Mouse (Mus musculus) G1E (cell line): ENCODE data around the gene Ulk4.

ENCODE experiments used
- CTCF ChIP-seq: IDR thresholded peaks from 2 replicates; pipeline ENCODE4 v1.5.1; 2012; ENCODE audit warnings: low read depth, low read length, inconsistent platforms, mixed read lengths
- POLR2AphosphoS5 ChIP-seq: IDR thresholded peaks from 2 replicates; pipeline ENCODE4 v1.6.1; 2012; ENCODE audit warnings: low read depth, low read length, inconsistent platforms; ENCODE audit not compliant: insufficient replicate concordance

DNA sequence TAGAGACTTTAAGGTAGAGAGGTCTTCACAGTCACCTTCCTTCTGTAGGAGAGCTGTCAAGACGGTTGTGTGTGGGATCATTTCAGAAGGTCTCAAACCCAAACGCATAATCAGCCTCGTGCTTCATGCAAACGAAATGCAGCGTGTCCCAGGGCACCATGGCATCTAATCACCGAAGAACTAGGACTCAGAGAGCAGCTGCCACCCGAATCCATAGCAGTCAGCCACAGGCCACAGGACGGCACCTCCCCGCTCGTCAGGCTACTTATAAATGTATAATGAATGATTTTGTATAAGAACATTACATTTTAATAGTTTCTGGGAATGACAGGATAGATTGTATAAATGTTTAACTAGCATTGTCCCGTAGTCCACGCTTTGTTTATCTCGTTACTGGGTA, 257.1 kb downstream of the Ulk4 start:
- no peak for TF ChIP-seq CTCF
- TF ChIP-seq POLR2AphosphoS5 = no peak
